Mouse (Mus musculus) erythroblast, adult 5-6 weeks (primary cell): ENCODE measurements at regions not wholly inside any gene's neighbourhood (a gene's known extent, or its start where the extent isn't known, plus 50 kb on each side); places are given as distances from the start of the nearest gene placed in this dataset.

ENCODE experiments used
- ATAC-seq: replicated peaks from 2 replicates; pipeline ENCODE4 v1.8.0; 2016; ENCODE audit warnings: moderate number of reproducible peaks, mild to moderate bottlenecking, moderate TSS enrichment, inconsistent platforms; ENCODE audit not compliant: poor library complexity, low FRiP score, severe bottlenecking

- no peak for ATAC-seq
These were observed 253.1 kb upstream of the Fam241a start for GRCm38 (mm10) chr3:128149216-128149615.

GRCm38 (mm10) chr3:128145329-128145728 lies 249.2 kb upstream of the Fam241a start:
- no peak for ATAC-seq

- ATAC-seq, result no peak
These were observed 231.7 kb upstream of the Fam241a start for GRCm38 (mm10) chr3:128127836-128128235.

GRCm38 (mm10) chr3:128126664-128127063 lies 230.5 kb upstream of the Fam241a start:
- no peak for ATAC-seq

GRCm38 (mm10) chr3:128122111-128122510 lies 226.0 kb upstream of the Fam241a start:
- ATAC-seq, result no peak

GRCm38 (mm10) chr3:128120647-128121440 lies 224.7 kb upstream of the Fam241a start:
- no peak for ATAC-seq

- ATAC-seq, result no peak
These were observed 217.1 kb upstream of the Fam241a start for GRCm38 (mm10) chr3:128113209-128113608.

- ATAC-seq, result no peak
These were observed 214.3 kb upstream of the Fam241a start for GRCm38 (mm10) chr3:128110406-128110805.

- no peak for ATAC-seq
These were observed 208.4 kb upstream of the Fam241a start for GRCm38 (mm10) chr3:128104516-128104915.

GRCm38 (mm10) chr3:128093046-128093445 lies 196.9 kb upstream of the Fam241a start:
- ATAC-seq, result no peak

- ATAC-seq, result no peak
These were observed 192.1 kb upstream of the Fam241a start for GRCm38 (mm10) chr3:128088207-128088606.

GRCm38 (mm10) chr3:128087163-128087562 lies 191.0 kb upstream of the Fam241a start:
- ATAC-seq, result no peak

GRCm38 (mm10) chr3:128082463-128082862 lies 186.3 kb upstream of the Fam241a start:
- ATAC-seq, result no peak

- ATAC-seq, result no peak
These were observed 185.3 kb upstream of the Fam241a start for GRCm38 (mm10) chr3:128081430-128081829.

- ATAC-seq, result no peak
These were observed 171.7 kb upstream of the Fam241a start for GRCm38 (mm10) chr3:128067861-128068260.

GRCm38 (mm10) chr3:128054031-128054430 lies 157.9 kb upstream of the Fam241a start:
- no peak for ATAC-seq

GRCm38 (mm10) chr3:128043709-128044108 lies 147.6 kb upstream of the Fam241a start:
- ATAC-seq, result no peak

GRCm38 (mm10) chr3:128040407-128041115 lies 144.4 kb upstream of the Fam241a start:
- ATAC-seq, result no peak

GRCm38 (mm10) chr3:128039185-128039584 lies 143.1 kb upstream of the Fam241a start:
- no peak for ATAC-seq

GRCm38 (mm10) chr3:128036538-128036937 lies 140.4 kb upstream of the Fam241a start:
- no peak for ATAC-seq

GRCm38 (mm10) chr3:128030352-128030751 lies 134.2 kb upstream of the Fam241a start:
- no peak for ATAC-seq
